Mouse (Mus musculus) E14TG2a.4 (cell line): ENCODE measurements around the gene Dguok.

Experiments used
- CTCF ChIP-seq: conservative IDR thresholded peaks from 2 replicates; pipeline ENCODE4 v1.5.1; 2014; ENCODE audit warnings: low read length
- POU5F1 ChIP-seq: IDR thresholded peaks from 2 replicates; pipeline ENCODE4 v1.6.1; 2014; ENCODE audit warnings: low read length, borderline replicate concordance

GRCm38 (mm10) chr6:83536795-83537059, 30.0 kb upstream of the Dguok start:
- TF ChIP-seq CTCF (no peak), POU5F1 (no peak)
